Mouse (Mus musculus) cerebellum, adult 11 months (tissue): ENCODE data around the gene E030025P04Rik.

Source experiments
- DNase-seq: peaks from one replicate; pipeline ENCODE4 v3.0.0; 2022

The E030025P04Rik gene

DNA sequence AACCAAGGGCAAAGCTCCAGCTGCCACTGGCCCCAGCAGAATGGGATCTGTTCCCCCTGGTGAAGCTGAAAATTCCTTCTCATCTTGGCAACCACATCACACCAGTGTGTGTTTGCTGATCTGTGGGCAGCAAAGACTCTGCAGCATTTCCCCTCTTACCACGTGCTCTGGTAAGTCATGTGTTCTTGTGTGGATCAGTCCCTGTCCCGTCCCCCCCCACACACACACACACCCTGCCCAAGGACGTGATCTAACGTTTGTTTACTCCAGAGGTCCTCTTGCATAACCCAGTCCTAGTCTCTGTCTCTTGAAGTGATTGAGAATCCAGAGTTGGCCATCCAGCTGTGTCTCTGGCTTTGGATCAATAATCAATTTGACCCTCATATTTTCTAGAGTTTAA lies at the start of gene E030025P04Rik:
E030025P04Rik (minus strand) TSS at position 134 of the 400 bp plus-strand sequence.
- DNase-seq, result no peak

DNA sequence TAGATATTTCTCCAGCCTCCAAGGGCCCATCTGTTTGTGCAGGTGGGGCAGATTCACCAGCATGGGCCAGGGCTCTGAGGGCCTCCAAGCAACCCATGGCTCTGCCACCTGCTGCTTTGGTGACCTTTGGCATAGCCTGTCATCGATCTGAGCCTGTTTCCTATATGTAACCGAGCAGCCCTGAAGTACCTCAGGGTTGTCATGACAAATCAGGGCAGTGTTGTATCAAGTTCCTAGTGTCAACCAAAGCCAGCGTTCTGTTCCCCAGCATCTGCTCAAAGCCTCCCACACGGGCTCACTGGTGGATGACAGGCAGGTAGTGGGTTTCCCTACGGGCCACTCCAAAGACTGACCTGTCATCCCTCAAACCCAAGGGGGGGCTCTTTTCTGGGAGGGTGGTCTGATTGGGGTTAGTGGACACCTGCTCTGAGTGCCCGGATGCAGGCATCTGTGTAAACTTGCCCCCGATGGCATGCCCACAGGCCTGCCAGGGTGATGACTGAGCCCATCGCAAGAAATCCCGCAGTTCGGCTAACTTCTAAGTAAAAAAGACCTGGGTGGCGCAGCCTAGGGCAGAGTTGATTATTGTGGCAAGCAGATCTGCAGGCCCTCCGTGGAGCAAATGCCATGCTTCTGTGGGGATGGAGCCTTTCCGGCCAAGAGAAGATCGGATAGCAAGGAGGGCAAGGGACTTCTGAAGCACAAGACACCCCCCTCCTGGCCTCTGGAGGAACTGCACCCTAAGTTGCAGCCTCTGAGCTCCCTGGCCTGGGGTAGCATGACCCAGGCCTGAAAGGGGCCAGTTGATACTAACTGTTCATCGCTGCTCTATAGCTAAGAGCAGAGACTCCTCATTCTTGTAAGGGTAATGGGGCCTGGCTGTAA lies 48.7 kb upstream of the E030025P04Rik start:
- peak; percentile 68 for DNase-seq

DNA sequence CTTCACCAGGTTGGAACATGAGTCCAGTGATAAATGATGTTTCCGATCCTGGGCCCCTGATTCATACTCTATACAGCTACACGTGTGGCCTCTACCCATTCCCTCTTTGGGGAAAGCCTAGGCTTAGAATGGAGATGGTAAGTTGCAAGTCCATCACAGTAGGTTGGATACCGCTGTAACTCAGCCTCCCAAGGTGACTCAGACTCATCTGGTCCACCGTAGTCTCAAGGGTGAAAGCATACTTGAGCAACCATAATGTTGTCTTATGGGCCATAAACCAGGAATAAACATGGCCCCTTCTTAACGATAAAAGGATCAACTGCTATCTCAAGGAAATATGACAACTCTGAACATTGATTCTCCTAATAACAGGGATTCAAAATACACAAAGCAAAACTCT lies 44.1 kb upstream of the E030025P04Rik start:
- DNase-seq, result no peak

DNA sequence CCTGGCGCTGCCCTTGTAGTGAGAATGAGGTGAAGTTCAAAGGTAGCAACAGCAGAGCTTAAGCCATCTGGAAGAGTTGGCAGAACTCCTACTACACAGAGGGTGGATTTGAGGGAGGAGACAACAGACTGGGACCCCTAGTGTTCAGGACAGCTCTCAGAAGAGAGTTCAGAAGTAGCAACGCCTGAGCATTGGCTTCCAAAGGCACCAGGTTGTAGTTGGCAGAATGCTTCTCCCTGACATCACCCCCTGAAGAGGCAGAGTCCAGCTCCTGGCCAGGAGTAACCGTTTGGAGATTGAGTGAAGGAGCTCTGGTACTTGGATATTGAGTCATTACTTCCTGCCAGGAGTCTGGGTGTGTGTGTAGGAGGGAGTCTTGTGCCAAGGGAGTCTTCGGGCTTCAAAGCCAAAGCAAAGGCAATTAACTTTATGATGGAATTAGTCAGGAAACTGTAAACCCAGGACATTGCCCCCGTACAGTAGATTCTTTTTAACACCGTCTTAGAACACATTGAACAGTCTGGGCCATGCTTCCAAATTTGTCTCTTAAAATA lies 43.5 kb upstream of the E030025P04Rik start:
- peak; percentile 6 for DNase-seq

DNA sequence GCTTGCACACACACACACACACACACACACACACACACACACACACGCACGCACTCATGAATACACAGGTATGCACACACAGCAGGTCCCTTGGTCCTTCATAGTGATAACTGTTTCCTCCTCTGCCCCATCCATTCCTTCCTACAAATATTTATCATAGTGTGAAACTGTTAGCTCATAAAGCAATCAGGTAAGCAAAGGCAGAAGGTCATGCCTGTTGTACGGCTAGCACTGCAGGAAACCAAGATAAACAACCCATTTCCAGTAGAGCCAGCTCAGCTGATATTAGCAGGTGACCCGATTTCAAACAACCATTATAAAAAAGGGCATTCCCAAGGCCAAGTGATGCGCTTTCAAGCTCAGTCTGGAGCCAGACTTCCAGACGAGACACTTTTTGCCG lies 36.9 kb upstream of the E030025P04Rik start:
- no peak for DNase-seq

DNA sequence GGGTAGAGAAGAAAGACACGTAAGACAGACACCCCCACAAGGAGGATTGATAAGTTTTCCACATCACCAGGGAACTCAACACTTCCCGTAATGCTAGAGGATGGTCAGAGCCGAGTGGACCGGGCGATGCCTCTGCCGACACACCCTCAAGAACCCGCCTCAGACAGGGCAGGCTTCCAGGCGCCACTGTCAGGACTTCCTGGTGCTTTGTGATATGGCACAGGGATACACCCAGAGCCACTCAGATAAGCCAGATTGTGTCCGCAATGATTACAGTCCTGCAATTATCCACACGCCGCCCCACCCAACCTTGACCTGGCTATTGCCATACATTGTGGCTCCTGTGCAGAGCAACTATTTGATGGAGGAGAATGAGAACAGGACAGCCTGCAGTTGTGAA lies 36.1 kb upstream of the E030025P04Rik start:
- DNase-seq, result no peak

DNA sequence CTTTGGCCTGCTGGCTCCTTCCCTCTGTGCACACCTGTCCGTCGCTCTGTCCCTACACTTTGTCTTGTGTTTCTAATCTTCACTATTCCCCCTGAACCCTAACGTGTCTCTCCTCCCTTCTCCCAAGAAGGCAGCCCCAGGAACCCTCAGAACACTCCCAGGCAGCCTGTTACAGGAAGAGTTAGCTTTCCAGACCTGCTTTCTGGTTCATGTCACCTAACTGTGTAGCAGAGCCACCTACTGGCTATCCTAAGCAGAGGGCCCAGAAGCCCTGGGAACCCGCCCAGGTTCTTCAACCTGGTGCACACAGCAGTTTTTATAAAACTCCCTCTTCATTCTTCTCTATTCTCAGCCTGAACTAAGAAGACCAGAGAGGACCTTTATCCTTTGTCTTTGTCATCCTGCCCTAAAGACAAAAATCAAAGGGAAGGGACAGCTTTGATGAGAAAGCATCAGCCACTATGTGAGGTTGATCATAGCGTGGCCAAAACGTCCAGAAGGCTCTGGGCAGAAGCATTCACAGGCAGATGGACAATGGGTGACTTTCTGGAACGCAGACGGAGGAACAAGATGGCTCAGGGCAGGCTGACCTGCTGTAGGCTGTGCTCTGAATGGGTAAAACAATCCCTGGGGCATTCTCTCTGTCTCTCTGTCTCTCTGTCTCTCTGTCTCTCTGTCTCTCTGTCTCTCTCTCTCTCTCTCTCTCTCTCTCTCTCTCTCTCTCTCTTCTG lies 34.8 kb upstream of the E030025P04Rik start:
- DNase-seq, result peak; percentile 42

DNA sequence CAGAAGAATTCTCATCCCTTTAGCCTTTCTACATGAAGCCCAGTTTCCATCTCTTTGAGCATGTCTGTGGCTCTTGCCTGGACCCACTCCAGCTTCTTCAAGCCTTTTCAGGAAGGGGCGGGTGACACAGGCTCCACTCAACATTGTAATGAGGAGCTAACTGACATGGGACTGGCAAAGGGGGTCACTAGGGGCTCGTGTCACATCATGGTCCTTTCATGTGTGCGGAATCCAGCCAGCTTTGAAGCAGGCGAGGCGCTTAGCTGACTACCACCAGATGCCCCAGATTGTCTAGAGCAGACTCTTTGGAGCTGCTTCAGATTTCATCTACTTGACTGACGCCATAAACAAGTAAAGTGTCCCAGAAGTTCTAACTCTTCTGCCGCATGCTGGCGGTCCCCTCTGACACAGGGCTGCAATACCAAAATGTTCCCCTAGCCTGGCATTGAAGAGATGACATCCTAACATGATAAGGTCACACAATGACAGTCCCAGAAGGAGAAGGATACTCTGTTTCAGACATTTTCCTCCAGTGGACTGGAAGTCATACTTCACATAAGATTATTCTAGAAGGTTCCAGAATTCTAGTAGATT lies 31.3 kb upstream of the E030025P04Rik start:
- DNase-seq, result no peak

DNA sequence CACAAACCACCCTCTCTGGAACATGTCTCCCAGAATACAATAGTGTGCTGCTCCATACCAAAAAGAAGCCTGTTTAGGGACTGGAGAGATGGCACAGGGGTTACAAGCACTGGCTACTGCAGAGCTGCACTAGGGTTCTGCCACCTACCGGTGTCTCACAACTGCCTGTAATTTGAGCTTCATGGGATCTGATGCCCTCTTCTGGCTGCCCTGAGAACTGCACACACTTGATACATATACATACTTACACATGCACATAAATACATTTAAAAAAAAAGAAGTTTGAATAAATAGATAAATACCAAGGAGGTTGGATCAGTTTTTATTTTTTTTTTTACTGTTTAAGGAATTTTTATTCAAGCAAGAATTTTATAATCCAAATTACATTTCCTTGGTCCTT lies 28.1 kb upstream of the E030025P04Rik start:
- no peak for DNase-seq

DNA sequence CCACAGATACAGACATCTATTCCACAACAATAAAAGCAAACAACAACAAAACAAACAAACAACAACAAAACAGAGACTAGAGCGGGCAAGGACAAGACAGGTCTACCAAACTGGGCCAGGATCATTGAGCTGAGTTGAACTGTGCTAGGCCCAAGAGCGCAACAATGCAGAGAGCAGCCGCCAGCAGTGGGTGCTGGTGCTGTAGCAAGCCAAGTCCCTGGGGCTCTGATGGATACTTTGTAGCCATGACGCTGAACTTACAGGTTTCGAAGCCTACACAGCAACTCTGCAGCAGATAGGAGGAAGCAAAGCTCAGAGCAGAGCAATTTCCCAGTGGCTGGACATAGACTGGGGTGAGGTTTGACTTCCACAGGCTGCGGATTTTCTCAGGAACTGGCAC lies 26.6 kb upstream of the E030025P04Rik start:
- no peak for DNase-seq

DNA sequence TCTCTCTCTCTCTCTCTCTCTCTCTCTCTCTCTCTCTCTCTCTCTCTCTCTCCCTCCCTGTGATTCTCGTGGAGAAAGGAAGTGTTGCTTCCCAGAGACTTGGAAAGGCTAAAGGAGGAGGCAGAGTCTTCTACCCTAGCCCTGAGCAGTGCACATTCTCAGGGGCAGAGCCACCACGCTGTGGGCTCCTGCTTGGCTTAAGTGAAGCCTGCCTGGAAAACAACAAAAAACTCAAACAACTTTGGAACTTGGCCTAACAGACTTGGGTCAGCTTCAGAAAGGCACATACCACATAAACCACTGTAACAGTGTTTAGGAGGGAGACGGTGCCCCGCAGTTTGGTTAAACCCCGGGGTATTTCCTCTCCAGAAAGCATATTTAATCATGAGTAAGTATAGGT lies 13.5 kb upstream of the E030025P04Rik start:
- no peak for DNase-seq

DNA sequence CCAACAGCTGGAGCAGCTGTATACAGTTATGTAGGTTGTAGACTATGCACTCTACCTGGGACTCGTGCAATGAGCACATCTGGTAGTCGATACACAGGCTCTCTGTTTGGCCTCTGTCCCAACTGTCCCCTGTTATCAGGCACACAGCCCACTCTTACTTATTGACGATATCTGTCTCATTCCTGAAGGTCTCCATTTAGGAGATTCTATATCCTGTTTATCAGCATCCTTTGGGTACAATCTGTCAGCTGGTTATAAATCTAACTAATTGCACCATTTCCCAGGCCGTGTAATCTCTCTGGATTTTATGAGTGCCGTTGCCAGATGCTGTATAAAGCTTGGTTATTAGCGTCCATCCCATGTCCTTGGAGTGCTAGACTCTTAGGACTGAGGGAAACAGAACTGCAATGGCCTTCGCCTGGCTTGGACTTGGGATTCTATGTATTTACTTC lies 747 bp upstream of the E030025P04Rik start:
- DNase-seq, result no peak

DNA sequence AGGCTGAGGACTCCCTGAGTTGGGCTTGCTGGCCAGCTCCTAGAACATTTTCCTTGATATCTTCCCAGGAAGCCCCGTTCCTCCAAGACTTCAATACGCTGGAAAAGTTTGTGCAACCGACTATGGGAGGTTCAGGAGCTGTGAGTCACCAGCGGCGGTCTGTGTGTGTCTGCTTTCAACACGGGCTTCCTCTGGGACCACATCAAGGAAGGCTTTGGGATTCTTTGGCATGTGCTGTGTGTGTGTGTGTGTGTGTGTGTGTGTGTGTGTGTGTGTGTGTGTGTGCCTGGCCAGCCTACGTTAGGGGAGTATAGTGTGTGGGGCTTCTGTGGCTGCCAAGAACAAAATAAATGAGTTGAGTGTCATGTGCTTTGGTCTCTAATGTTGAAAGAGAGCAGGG lies 17.7 kb downstream of the E030025P04Rik start:
- no peak for DNase-seq

DNA sequence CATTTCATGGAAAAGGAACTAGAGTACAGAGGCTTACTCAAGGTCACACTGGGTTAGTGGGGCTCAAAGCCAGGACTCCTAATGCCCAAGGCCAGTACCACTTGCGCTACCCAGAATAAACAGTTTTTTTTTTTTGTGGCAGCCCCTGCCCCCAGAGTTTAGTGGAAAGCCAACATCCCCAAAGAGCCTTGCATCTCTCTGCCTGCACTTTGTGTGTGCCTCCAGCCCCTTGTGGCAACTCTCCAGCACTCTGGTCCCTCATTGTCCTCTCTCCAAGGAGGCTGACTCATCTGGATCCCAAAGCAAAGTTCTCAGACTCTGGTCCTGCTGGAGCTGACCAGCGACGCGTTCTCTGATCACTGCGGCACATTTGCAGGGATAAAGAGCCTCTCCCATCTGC lies 18.7 kb downstream of the E030025P04Rik start:
- DNase-seq, result no peak

DNA sequence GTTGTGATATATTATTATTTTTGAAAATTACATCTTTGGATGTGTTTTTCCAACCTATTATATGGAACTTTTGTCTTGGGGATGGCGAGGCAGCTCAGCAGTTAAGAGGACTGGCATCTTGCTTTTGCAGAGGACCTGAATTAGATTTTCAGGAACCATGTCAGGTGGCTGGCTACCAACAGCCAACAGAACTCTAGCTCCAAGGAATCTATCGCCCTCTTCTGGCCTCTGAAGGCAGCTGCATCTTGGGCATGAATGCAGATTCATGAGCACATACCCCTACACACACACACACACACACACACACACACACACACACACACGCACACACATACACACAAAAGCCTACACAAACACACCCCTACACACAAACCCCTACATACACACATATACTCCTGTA lies 19.9 kb downstream of the E030025P04Rik start:
- DNase-seq, result no peak

DNA sequence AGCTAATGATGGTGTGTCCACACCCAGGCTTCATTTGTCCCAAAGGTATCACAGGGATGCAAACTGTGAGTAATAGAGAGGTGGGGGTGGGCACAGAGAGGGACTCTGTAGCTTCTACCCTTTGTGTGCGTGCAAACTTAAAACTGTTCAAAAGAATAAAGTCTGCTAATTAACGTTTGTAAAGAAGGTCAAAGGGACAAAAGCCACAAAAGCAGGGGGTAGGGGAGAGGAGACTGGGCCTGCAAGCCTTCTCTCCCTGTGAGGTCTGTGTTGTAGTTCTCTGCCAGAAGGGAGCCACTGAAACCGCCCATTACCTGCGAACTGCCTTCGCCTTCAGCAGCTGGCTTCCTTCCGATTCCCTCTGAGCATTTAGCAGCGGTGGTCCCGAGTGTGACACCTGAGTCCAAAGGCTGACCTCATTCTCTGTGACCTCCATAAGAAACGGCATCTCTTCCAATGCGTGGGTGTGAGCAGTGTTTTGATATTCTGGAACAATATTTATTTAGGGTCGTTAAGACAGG lies 34.3 kb downstream of the E030025P04Rik start:
- no peak for DNase-seq

DNA sequence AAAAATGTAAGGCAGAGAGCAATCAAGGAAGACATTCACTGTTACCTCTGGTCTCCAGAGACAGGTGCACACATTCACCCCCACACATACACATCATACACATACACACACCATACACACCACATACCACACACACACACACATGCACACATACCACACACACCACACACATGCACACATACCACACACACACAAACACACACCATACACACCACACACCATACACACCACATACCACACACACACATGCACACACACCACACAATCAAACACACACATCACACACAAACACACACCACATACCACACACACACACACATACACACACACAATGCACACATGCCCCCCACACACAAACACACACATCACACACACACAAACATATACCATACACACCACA lies 35.1 kb downstream of the E030025P04Rik start:
- DNase-seq, result no peak

DNA sequence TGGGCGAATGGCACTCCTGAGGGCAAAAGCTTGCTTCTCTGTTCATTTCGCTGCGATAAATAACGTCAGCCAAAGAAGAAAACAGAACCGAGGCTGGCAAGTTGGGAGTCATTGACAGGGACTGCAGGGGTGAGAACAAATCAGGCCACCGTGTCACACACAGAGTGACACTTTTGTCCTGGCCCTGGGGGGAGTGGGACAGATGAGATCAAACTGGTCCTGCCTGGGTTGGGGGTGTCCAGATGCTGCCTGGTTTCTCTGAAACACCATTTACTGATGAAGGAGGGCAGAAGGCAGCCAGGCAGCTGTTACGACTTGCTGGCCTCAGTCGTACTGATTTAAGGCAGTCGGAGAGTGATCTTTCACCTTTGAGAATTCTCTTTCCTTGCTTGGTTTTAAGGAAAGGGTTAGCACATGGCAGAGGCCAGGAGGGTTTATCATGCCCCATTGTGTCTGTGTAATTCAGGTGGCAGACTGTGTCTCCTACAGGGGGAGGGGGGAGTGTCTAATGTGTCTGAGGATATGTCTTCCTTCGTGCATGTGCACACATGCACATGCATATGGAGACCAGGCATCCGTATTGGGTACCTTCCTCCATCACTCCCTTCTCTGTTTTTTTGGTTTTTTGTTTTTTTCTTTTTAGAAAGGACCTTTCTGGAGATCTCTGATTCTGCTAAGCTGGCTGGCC lies 36.5 kb downstream of the E030025P04Rik start:
- no peak for DNase-seq

DNA sequence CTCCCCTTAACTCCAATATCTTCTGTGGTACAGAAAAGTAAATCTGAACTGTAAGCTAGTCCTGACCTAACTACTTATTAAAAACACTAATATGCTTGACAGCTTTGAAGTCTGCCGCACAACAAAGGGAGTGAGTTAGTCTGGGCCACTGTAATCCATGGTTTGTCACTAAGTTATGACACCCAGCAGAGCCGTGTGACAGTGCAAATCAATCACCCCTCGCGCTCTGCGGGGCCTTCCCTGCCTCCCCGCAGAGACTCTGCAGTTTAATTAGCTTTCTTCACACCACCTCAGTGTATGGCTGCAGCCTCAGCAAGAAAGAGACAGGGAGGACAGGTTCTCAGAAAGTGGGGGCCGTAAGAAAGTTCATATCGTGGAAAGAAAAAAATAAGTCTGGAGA lies 37.4 kb downstream of the E030025P04Rik start:
- DNase-seq, result no peak

DNA sequence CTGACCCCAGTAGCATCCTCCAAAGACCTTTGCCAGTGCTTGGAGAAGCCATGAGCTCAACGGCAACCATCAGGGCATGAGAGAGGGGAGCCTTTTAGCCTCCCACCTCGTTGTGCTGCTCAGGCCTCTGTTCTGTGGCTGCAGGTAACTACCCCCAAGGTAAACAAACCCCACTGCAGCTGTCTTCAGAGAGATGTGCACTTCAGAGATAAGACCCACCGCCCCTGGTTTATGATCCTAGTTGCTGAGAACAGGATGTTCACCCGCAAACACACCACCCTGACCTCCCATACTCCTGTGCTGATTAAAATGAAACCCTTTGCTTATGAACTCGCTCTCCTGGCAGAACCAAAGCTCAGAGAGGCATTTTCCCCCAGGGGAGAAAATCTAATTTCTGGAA lies 38.0 kb downstream of the E030025P04Rik start:
- DNase-seq, result no peak

DNA sequence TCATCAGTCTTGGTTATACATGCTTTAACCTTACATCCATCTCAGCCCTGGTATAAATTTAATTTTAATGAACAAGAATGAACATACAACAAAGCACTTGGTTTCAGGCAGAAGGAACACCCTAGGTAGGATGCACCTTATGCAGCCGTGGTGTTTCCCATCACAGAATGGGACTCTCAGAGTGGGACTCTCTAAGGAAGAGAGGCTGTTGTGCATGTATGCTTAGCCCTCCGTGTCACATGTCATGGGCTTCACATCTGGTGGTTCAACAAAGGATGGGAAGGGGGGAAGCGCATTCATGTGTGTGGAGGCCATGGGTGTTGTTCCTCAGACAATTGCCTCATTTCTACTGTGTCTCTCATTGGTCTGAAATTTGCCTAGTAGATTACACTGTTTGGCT lies 40.8 kb downstream of the E030025P04Rik start:
- DNase-seq, result no peak

DNA sequence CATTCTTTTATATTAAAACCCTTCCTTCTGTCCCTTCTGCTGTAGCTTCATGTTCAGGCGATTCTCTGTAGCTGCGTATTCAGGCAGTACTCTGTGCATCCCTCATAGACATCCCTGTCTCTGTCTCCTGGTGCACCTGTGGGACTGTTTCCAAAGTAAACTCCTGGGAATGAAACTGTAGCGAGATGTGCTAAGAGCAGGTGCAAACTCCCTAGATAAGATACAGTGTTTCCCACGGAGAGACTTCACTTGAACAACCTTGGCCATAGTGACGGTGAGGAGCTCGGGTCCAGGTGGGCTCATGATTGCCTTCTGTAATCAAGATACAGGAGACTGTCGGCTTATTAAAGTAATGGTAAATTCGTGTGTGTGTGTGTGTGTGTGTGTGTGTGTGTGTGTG lies 41.5 kb downstream of the E030025P04Rik start:
- DNase-seq, result no peak

DNA sequence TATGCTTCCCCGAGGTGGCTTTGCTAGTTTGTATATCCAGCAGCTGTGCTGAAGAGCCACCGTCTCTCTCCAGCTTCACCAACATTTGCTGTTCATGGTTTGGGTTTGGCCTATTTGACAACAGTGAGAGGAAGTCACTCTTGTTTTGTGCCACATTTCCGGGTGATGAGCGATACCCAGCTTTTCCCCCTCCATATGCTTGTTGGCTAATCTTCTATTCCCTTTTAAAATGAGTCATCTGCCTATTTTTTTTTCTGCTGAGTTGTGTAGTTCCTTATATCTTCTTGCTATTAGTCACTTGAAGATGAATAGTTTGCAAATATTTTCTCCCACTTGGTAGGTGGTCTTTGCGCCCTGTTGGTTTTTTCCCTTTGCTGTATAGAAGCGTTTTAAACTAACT lies 43.9 kb downstream of the E030025P04Rik start:
- no peak for DNase-seq
